Mouse (Mus musculus) adrenal gland, adult 8-10 months (tissue): ENCODE measurements around the gene Kcna10. TPM values are rescaled to one million over a fixed set of nuclear protein-coding genes. Genes with fewer than 3 reads are reported as not detected.

Experiments
- total RNA-seq, 4 experiments: library from RNA; stranded (reverse); gene quantifications; 2 replicates each; pipeline ENCODE4 v1.2.4; 2022

The Kcna10 gene
- total RNA-seq, 4 experiments from 2014 or later, result not detected

Other genes with a start within 250 kb of the Kcna10 start
- 1 to 10 TPM in 3 of 4 experiments, under 1 TPM in 1; 0.91 to 2.5 (median 1.3) TPM for gene Kcna3, start 146.9 kb upstream of the Kcna10 start, total RNA-seq
- 1 to 10 TPM in 2 of 4 experiments, under 1 TPM in 2; 0.61 to 2.3 (median 1.1) TPM for gene Kcna2, start 81.9 kb upstream of the Kcna10 start, total RNA-seq
- gene Cym, start 38.7 kb downstream of the Kcna10 start, total RNA-seq, result under 1 TPM in 3 of 4 experiments, not detected in 1; 0.20 to 0.31 (median 0.28) TPM
- gene A630076J17Rik, start 47.6 kb downstream of the Kcna10 start, total RNA-seq, result not detected
- gene Prok1, start 56.7 kb downstream of the Kcna10 start, total RNA-seq, result 1 to 10 TPM in 1 of 4 experiments, under 1 TPM in 2, not detected in 1; 0.35 to 1.0 (median 0.52) TPM
- gene Lamtor5, start 95.8 kb downstream of the Kcna10 start, total RNA-seq, result 10 to 100 TPM; 78.3 to 97.4 (median 85.7) TPM
- gene Slc16a4, start 108.2 kb downstream of the Kcna10 start, total RNA-seq, result under 1 TPM; 0.12 to 0.86 (median 0.31) TPM
- gene Rbm15, start 150.6 kb downstream of the Kcna10 start, total RNA-seq, result 10 to 100 TPM; 30.6 to 48.1 (median 36.7) TPM